Mouse (Mus musculus) embryonic facial prominence, embryonic 15.5 days (tissue): ENCODE results near the gene Efhc1. TPM values are rescaled to one million over a fixed set of nuclear protein-coding genes. Genes with fewer than 3 reads are reported as not detected.

Experiments used
- ATAC-seq: fragments of 200-750 bp; cut with Nextera tagmentation; 2 replicates; pipeline ENCODE4 v1.8.0; 2017; ENCODE audit warnings: low read depth, moderate TSS enrichment; ENCODE audit not compliant: insufficient number of reproducible peaks, low FRiP score, low TSS enrichment
- H3K27ac ChIP-seq: fragments of 300-500 bp; sonication (generic); replicated peaks from 2 replicates; pipeline ENCODE4 v1.5.1; 2015; ENCODE audit warnings: mild to moderate bottlenecking, inconsistent platforms
- H3K27me3 ChIP-seq: fragments of 300-500 bp; sonication (generic); 2 replicates; pipeline ENCODE4 v1.6.1; 2015; ENCODE audit warnings: inconsistent platforms
- H3K36me3 ChIP-seq: fragments of 300-500 bp; sonication (generic); 2 replicates; pipeline ENCODE4 v1.6.1; 2015; ENCODE audit warnings: mild to moderate bottlenecking, inconsistent platforms
- H3K4me1 ChIP-seq: fragments of 300-500 bp; sonication (generic); 2 replicates; pipeline ENCODE4 v1.6.1; 2015; ENCODE audit warnings: inconsistent platforms
- H3K4me2 ChIP-seq: fragments of 300-500 bp; sonication (generic); replicated peaks from 2 replicates; pipeline ENCODE4 v1.6.1; 2015; ENCODE audit warnings: mild to moderate bottlenecking, inconsistent platforms
- H3K4me3 ChIP-seq: fragments of 300-500 bp; sonication (generic); replicated peaks from 2 replicates; pipeline ENCODE4 v1.5.1; 2015; ENCODE audit warnings: mild to moderate bottlenecking, inconsistent platforms
- H3K9ac ChIP-seq: fragments of 300-500 bp; sonication (generic); 2 replicates; pipeline ENCODE4 v1.6.1; 2015; ENCODE audit warnings: inconsistent platforms
- H3K9me3 ChIP-seq: fragments of 300-500 bp; sonication (generic); replicated peaks from 2 replicates; pipeline ENCODE4 v1.6.1; 2016; ENCODE audit warnings: inconsistent platforms
- WGBS: fragments of 180-500 bp; shearing (Covaris S2); methylation state at CpG from one replicate; pipeline ENCODE4 v1.1.7; 2015; 5-methylcytosine and 5-hydroxymethylcytosine counted together
- polyA plus RNA-seq: library from polyadenylated mRNA; unstranded; fragments of >200 nt; fragmentation: Nextera tagmentation; extraction: Ambion mirVana; gene quantifications from 2 replicates; pipeline ENCODE4 v1.2.1, GENCODE M21; 2015

Efhc1 gene
- polyA plus RNA-seq, 1 experiment from 2014 or later = 17.9 TPM

DNA sequence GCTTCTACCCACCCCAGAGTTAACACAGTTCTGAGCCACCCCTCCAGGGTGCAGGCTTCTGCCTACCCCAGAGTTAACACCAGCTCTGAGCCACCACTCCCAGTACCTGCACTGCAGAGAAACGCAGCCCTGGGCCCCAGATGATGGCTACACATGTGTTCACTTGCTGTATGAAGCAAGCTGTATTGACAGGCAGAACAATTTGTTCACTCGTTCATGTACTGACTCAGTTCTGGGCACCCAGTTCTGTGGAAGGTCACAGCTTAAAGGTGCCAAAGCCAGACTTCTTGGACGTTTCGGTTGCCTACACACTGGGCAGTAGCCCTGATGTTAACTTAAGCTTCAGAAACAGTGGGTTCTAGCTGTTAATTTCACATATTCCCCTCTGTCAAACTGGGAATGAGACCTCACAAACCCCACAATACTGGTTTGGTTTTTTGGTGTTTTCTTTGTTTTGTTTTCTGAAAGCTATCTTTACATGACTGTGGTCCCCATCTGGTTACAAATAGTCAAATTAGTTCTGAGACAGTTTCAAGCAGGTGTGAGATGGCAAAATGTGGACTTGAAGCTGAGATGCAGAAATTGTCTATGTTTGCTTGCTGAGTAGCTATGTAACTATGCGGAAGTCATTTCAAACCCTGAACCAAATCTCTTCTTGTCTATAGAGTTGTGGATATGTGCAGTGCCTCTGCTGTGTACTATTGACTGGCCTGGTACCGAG, 86.6 kb downstream of the Efhc1 start:
- 82% methylated on average over 6 of the region's 6 CpGs for WGBS
- H3K9ac ChIP-seq = no peak overlapping the region
- H3K4me3 ChIP-seq = no peak overlapping the region
- no peak for ATAC-seq
- H3K4me1 ChIP-seq = peaks cover 24% of the 10 kb centered on the region
- no peak overlapping the region for H3K4me2 ChIP-seq
- H3K27me3 ChIP-seq = no peaks in the 10 kb centered on the region
- H3K36me3 ChIP-seq = no peaks in the 10 kb centered on the region
- H3K27ac ChIP-seq = no peak overlapping the region
- no peaks in the 10 kb centered on the region for H3K9me3 ChIP-seq

GRCm38 (mm10) chr1:21039564-21039963, 88.1 kb downstream of the Efhc1 start:
- H3K36me3 ChIP-seq = no peaks in the 10 kb centered on the region
- H3K27me3 ChIP-seq = no peaks in the 10 kb centered on the region
- H3K9me3 ChIP-seq = no peaks in the 10 kb centered on the region
- no peak overlapping the region for H3K4me3 ChIP-seq
- peaks cover 26% of the 10 kb centered on the region for H3K4me1 ChIP-seq
- no peak overlapping the region for H3K4me2 ChIP-seq
- H3K9ac ChIP-seq = no peak overlapping the region
- no peak for ATAC-seq
- H3K27ac ChIP-seq = no peak overlapping the region
- 70% methylated on average over 3 of the region's 3 CpGs for WGBS

DNA sequence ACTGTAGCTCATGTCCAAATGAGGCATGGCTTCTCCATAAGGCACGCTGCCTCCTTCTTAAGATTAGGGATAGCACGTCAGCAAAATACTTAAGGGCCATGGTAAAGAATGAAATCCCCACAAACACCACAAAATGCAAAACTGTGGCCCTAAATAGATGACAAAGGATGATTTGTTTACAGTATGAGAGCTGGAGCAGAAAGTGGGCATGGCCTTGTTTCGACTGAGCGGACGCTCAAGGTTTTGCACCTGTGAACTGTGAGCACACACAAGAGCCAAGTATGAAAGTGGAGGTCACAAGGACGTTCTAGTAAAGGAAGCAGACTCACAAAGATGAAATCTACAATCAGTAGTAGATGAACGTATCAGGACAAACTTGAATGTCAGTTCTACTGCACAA, 88.7 kb downstream of the Efhc1 start:
- H3K36me3 ChIP-seq = no peaks in the 10 kb centered on the region
- H3K4me1 ChIP-seq = peaks cover 26% of the 10 kb centered on the region
- no peak overlapping the region for H3K9ac ChIP-seq
- no peak overlapping the region for H3K4me3 ChIP-seq
- H3K27ac ChIP-seq = no peak overlapping the region
- H3K4me2 ChIP-seq = no peak overlapping the region
- H3K27me3 ChIP-seq = no peaks in the 10 kb centered on the region
- ATAC-seq = no peak
- WGBS = 91% methylated on average over 7 of the region's 7 CpGs
- H3K9me3 ChIP-seq = no peaks in the 10 kb centered on the region

Other genes starting within 250 kb of the Efhc1 start
- not detected in 2 replicates for gene Il17a, start 220.7 kb upstream of the Efhc1 start, polyA plus RNA-seq
- gene Il17f, start 161.0 kb upstream of the Efhc1 start, polyA plus RNA-seq = not detected in 2 replicates
- gene Mcm3, start 131.3 kb upstream of the Efhc1 start, polyA plus RNA-seq = 113 and 119 TPM in 2 replicates
- gene Paqr8, start 61.0 kb upstream of the Efhc1 start, polyA plus RNA-seq = 5.4 and 5.8 TPM in 2 replicates
- gene Tram2, start 127.6 kb downstream of the Efhc1 start, polyA plus RNA-seq = 10.3 and 11.0 TPM in 2 replicates